Mouse (Mus musculus) forebrain, embryonic 11.5 days (tissue): Measurements from ENCODE around the gene Kctd11. TPM values are rescaled to one million over a fixed set of nuclear protein-coding genes. Genes with fewer than 3 reads are reported as not detected.
"Not testable (repeated sequence)": the region's sequence is repeated elsewhere in the genome, so short reads cannot be mapped to it uniquely, and the experiment has no call there.

Source experiments
- ATAC-seq: fragments of 200-750 bp; cut with Nextera tagmentation; replicated peaks from 2 replicates; pipeline ENCODE4 v1.8.0; 2017; ENCODE audit warnings: moderate TSS enrichment; ENCODE audit not compliant: low FRiP score
- DNase-seq: peaks from one replicate; pipeline ENCODE4 v3.0.0-alpha.2; 2017; ENCODE audit warnings: low spot score
- H3K27ac ChIP-seq: fragments of 300-500 bp; sonication (generic); 2 replicates; pipeline ENCODE4 v1.5.1; 2014; ENCODE audit warnings: low read depth, low read length
- H3K27me3 ChIP-seq: fragments of 300-500 bp; sonication (generic); 2 replicates; pipeline ENCODE4 v1.6.1; 2014; ENCODE audit warnings: mild to moderate bottlenecking, low read length, mixed read lengths; ENCODE audit not compliant: control insufficient read depth, insufficient read depth
- H3K36me3 ChIP-seq: fragments of 300-500 bp; sonication (generic); 2 replicates; pipeline ENCODE4 v1.6.1; 2014; ENCODE audit warnings: mild to moderate bottlenecking, low read length, moderate library complexity, mixed read lengths; ENCODE audit not compliant: control insufficient read depth, insufficient read depth
- H3K4me1 ChIP-seq: fragments of 300-500 bp; sonication (generic); replicated peaks from 2 replicates; pipeline ENCODE4 v1.6.1; 2014; ENCODE audit warnings: low read length, mixed read lengths; ENCODE audit not compliant: control insufficient read depth, insufficient read depth
- H3K4me2 ChIP-seq: fragments of 300-500 bp; sonication (generic); 2 replicates; pipeline ENCODE4 v1.6.1; 2014; ENCODE audit warnings: low read depth, mild to moderate bottlenecking, low read length, moderate library complexity, mixed read lengths; ENCODE audit not compliant: severe bottlenecking
- H3K4me3 ChIP-seq: fragments of 300-500 bp; sonication (generic); 2 replicates; pipeline ENCODE4 v1.5.1; 2014; ENCODE audit warnings: low read depth, low read length
- H3K9ac ChIP-seq: fragments of 300-500 bp; sonication (generic); 2 replicates; pipeline ENCODE4 v1.6.1; 2014; ENCODE audit warnings: low read length
- H3K9me3 ChIP-seq: fragments of 300-500 bp; sonication (generic); 2 replicates; pipeline ENCODE4 v1.6.1; 2016; ENCODE audit warnings: low read length, mixed read lengths; ENCODE audit not compliant: control insufficient read depth
- WGBS: fragments of 180-500 bp; shearing (Covaris S2); extraction: QIAGEN DNeasy Blood & Tissue Kit; methylation state at CpG from one replicate; pipeline ENCODE4 v1.1.7; 2014; 5-methylcytosine and 5-hydroxymethylcytosine counted together
- polyA plus RNA-seq: library from polyadenylated mRNA; unstranded; fragments of >200 nt; fragmentation: Nextera tagmentation; extraction: Ambion mirVana; gene quantifications from 2 replicates; pipeline ENCODE4 v1.2.1, GENCODE M21; 2014

The Kctd11 gene
- polyA plus RNA-seq, 1 experiment from 2014 or later = 3.0 TPM

GRCm38 (mm10) chr11:69920266-69921031, 39.2 kb upstream of the Kctd11 start:
- under 1% methylated on average over 58 of the region's 65 CpGs for WGBS
- H3K27ac ChIP-seq = peak overlapping the region; percentile 91
- DNase-seq (peak; percentile 87), ATAC-seq (peak; percentile 35)
- peaks cover 15% of the 10 kb centered on the region for H3K36me3 ChIP-seq
- H3K9ac ChIP-seq = peak overlapping the region; percentile 95
- H3K27me3 ChIP-seq = no peaks in the 10 kb centered on the region
- peak overlapping the region; percentile 97 for H3K4me3 ChIP-seq
- H3K4me1 ChIP-seq = peaks cover 20% of the 10 kb centered on the region
- no peaks in the 10 kb centered on the region for H3K9me3 ChIP-seq
- H3K4me2 ChIP-seq = peak overlapping the region; percentile 93

GRCm38 (mm10) chr11:69919661-69920265, 38.6 kb upstream of the Kctd11 start:
- peak overlapping the region; percentile 93 for H3K4me2 ChIP-seq
- H3K27me3 ChIP-seq = no peaks in the 10 kb centered on the region
- no peaks in the 10 kb centered on the region for H3K9me3 ChIP-seq
- H3K9ac ChIP-seq = peak overlapping the region; percentile 95
- WGBS = 2% methylated on average over 17 of the region's 17 CpGs
- H3K27ac ChIP-seq = peak overlapping the region; percentile 91
- H3K36me3 ChIP-seq = peaks cover 15% of the 10 kb centered on the region
- DNase-seq = peak; percentile 82
- peak overlapping the region; percentile 97 for H3K4me3 ChIP-seq
- H3K4me1 ChIP-seq = peaks cover 25% of the 10 kb centered on the region
- no peak for ATAC-seq

GRCm38 (mm10) chr11:69919053-69919452, 37.8 kb upstream of the Kctd11 start:
- Histone ChIP-seq H3K4me2 (peak overlapping the region; percentile 93), H3K27ac (no peak overlapping the region; the same call in 1 of the 2 replicates), H3K4me1 (peaks cover 28% of the 10 kb centered on the region), H3K9ac (peak overlapping the region; percentile 95), H3K9me3 (no peaks in the 10 kb centered on the region), H3K27me3 (no peaks in the 10 kb centered on the region), H3K36me3 (peaks cover 15% of the 10 kb centered on the region), H3K4me3 (peak overlapping the region; percentile 97)
- DNase-seq (no peak), ATAC-seq (no peak)
- WGBS = 87% methylated on average over 9 of the region's 9 CpGs

GRCm38 (mm10) chr11:69918118-69918517, 36.9 kb upstream of the Kctd11 start:
- Histone ChIP-seq H3K4me1 (peaks cover 32% of the 10 kb centered on the region), H3K4me2 (no peak overlapping the region), H3K4me3 (no peak overlapping the region), H3K9ac (no peak overlapping the region), H3K27me3 (no peaks in the 10 kb centered on the region), H3K27ac (no peak overlapping the region), H3K36me3 (peaks cover 15% of the 10 kb centered on the region), H3K9me3 (no peaks in the 10 kb centered on the region)
- WGBS = 90% methylated on average over 5 of the region's 5 CpGs
- ATAC-seq = no peak
- no peak for DNase-seq

GRCm38 (mm10) chr11:69917379-69917948, 36.3 kb upstream of the Kctd11 start:
- H3K9me3 ChIP-seq = no peaks in the 10 kb centered on the region
- H3K36me3 ChIP-seq = peaks cover 18% of the 10 kb centered on the region
- WGBS = 87% methylated on average over 8 of the region's 8 CpGs
- peaks cover 29% of the 10 kb centered on the region for H3K4me1 ChIP-seq
- no peak overlapping the region for H3K4me2 ChIP-seq
- no peak for ATAC-seq
- no peak overlapping the region for H3K9ac ChIP-seq
- no peak overlapping the region for H3K4me3 ChIP-seq
- no peak for DNase-seq
- H3K27ac ChIP-seq = no peak overlapping the region
- H3K27me3 ChIP-seq = no peaks in the 10 kb centered on the region

GRCm38 (mm10) chr11:69916652-69917378, 35.6 kb upstream of the Kctd11 start:
- Histone ChIP-seq H3K4me1 (peaks cover 29% of the 10 kb centered on the region), H3K36me3 (peaks cover 23% of the 10 kb centered on the region)
- not testable (repeated sequence) for H3K4me3 ChIP-seq, H3K4me2 ChIP-seq, DNase-seq, ATAC-seq, H3K9ac ChIP-seq, H3K27ac ChIP-seq, H3K9me3 ChIP-seq, H3K27me3 ChIP-seq
- WGBS = 58% methylated on average over 7 of the region's 7 CpGs

GRCm38 (mm10) chr11:69915667-69916627, 34.7 kb upstream of the Kctd11 start:
- H3K9ac ChIP-seq = 0 out of 2 replicates have a peak overlapping the region, but pooled peaks have one; percentile 12
- H3K36me3 ChIP-seq = peaks cover 25% of the 10 kb centered on the region
- ATAC-seq (no peak), DNase-seq (no peak)
- no peaks in the 10 kb centered on the region for H3K9me3 ChIP-seq
- WGBS = 75% methylated on average over 5 of the region's 5 CpGs
- peak overlapping the region; percentile 26; the same call in 1 of the 2 replicates for H3K4me2 ChIP-seq
- no peaks in the 10 kb centered on the region for H3K27me3 ChIP-seq
- peaks cover 29% of the 10 kb centered on the region for H3K4me1 ChIP-seq
- no peak overlapping the region for H3K27ac ChIP-seq
- no peak overlapping the region for H3K4me3 ChIP-seq
